Mouse (Mus musculus) heart, embryonic 13.5 days (tissue): ENCODE measurements at regions not wholly inside any gene's neighbourhood (a gene's known extent, or its start where the extent isn't known, plus 50 kb on each side); places are given as distances from the start of the nearest gene placed in this dataset.
"Not testable (repeated sequence)": the region's sequence is repeated elsewhere in the genome, so short reads cannot be mapped to it uniquely, and the experiment has no call there.

ENCODE experiments used
- ATAC-seq: fragments of 200-750 bp; cut with Nextera tagmentation; 2 replicates; pipeline ENCODE4 v1.8.0; 2017; ENCODE audit warnings: moderate TSS enrichment; ENCODE audit not compliant: insufficient number of reproducible peaks, low FRiP score, low TSS enrichment; ENCODE audit errors: extremely low read depth
- H3K27ac ChIP-seq: fragments of 300-500 bp; sonication (generic); replicated peaks from 2 replicates; pipeline ENCODE4 v1.5.1; 2015; ENCODE audit warnings: moderate library complexity, mild to moderate bottlenecking, inconsistent platforms
- H3K27me3 ChIP-seq: fragments of 300-500 bp; sonication (generic); replicated peaks from 2 replicates; pipeline ENCODE4 v1.6.1; 2015; ENCODE audit warnings: mild to moderate bottlenecking, inconsistent platforms
- H3K36me3 ChIP-seq: fragments of 300-500 bp; sonication (generic); 2 replicates; pipeline ENCODE4 v1.6.1; 2015; ENCODE audit warnings: mild to moderate bottlenecking, inconsistent platforms
- H3K4me1 ChIP-seq: fragments of 300-500 bp; sonication (generic); 2 replicates; pipeline ENCODE4 v1.6.1; 2015; ENCODE audit warnings: inconsistent platforms
- H3K4me2 ChIP-seq: fragments of 300-500 bp; sonication (generic); 2 replicates; pipeline ENCODE4 v1.6.1; 2015; ENCODE audit warnings: inconsistent platforms, mild to moderate bottlenecking, moderate library complexity
- H3K4me3 ChIP-seq: fragments of 300-500 bp; sonication (generic); 2 replicates; pipeline ENCODE4 v1.5.1; 2015; ENCODE audit warnings: moderate library complexity, mild to moderate bottlenecking, inconsistent platforms
- H3K9ac ChIP-seq: fragments of 300-500 bp; sonication (generic); 2 replicates; pipeline ENCODE4 v1.6.1; 2015; ENCODE audit warnings: inconsistent platforms, mild to moderate bottlenecking, moderate library complexity
- H3K9me3 ChIP-seq: fragments of 300-500 bp; sonication (generic); 2 replicates; pipeline ENCODE4 v1.6.1; 2016; ENCODE audit warnings: inconsistent platforms
- WGBS: fragments of 180-500 bp; shearing (Covaris S2); methylation state at CpG from one replicate; pipeline ENCODE4 v1.1.7; 2015; ENCODE audit warnings: mixed read lengths; 5-methylcytosine and 5-hydroxymethylcytosine counted together

DNA sequence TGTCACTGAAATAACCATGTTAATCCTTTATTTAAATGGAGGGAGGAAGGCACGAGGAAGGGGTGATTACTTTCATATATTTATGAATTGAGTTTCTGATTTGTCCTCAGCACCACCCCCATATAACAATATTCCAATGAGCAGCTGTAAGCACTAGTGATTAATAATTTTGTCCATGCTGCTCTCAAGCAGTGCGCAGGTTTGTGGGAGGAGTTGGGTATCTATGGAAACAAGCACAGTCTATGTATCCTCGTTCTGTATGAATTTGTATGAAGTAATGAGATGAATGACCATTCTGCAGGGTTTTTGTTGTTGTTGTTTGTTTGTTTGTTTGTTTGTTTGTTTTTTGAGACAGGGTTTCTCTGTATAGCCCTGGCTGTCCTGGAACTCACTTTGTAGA, 310.6 kb downstream of the Lrrc3b start:
- H3K9ac ChIP-seq, result no peak overlapping the region
- H3K27ac ChIP-seq, result no peak overlapping the region
- no peak overlapping the region for H3K4me2 ChIP-seq
- no peaks in the 10 kb centered on the region for H3K4me1 ChIP-seq
- no peak for ATAC-seq
- no peaks in the 10 kb centered on the region for H3K9me3 ChIP-seq
- H3K27me3 ChIP-seq, result no peaks in the 10 kb centered on the region
- H3K36me3 ChIP-seq, result no peaks in the 10 kb centered on the region
- H3K4me3 ChIP-seq, result no peak overlapping the region
- WGBS, result 66% methylated on average over 3 of the region's 3 CpGs

DNA sequence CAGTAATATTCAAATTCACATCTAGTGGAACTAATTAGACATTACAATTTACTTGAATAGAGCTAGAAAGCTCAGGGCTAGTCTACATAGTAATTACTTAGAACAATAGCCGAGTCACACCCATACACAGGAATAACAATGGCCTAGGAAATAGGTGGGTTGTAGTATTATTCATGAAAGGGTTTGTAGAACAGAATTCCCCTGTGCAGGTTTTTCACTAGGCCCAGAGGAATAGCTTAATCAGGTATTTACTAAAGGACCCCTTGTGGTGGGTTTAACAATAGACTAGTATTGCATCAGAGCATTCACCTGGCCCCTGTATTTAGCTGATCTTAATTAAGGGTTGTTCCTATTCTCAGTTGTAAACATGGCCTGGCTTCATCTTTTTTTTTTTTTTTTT, 297.9 kb downstream of the Lrrc3b start:
- H3K4me2 ChIP-seq, ATAC-seq, H3K4me3 ChIP-seq, H3K4me1 ChIP-seq, H3K27ac ChIP-seq, H3K36me3 ChIP-seq, H3K9me3 ChIP-seq, H3K9ac ChIP-seq, H3K27me3 ChIP-seq: not testable (repeated sequence)
- 73% methylated on average over 1 of the region's 1 CpGs for WGBS

DNA sequence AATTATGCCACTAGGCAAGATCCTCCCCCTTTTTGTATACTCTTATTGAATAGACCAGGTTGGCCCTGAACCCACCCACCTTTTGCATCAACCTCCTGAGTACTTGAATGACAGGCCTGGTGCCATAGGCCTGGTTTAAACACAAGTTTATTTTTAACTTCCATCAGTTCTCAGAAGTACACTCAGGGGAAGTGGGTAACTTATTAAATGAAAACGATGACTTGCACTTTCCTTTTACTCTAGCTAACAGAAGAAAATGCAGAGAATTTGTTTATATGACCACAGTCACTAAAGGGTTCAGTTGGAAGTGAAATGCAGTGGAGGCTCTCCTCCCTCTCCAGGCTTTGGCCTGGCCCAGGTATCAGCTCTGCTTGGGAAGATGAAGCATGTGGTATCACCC, 295.9 kb downstream of the Lrrc3b start:
- 76% methylated on average over 1 of the region's 1 CpGs for WGBS
- no peak for ATAC-seq

DNA sequence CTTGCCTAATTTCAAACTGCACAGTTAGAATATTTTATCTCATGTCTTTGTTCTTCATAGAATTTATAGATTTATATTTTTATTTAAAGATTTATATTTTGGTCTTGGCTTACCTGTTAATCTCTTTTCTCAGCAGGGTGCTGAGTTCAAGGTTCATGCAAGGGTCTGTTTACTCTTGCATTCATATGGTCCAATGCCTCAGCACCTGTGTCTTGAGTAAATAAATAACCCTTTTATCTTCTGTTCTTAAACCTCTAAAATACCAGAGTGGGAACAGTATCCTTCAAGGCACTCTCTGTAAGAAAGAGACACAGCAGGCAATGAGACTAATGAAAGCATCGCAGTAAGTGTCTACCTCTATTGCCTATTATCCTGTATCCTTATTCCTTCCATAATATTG, 290.3 kb downstream of the Lrrc3b start:
- Histone ChIP-seq H3K27ac (no peak overlapping the region), H3K9ac (no peak overlapping the region), H3K9me3 (no peaks in the 10 kb centered on the region), H3K4me2 (no peak overlapping the region), H3K4me1 (no peaks in the 10 kb centered on the region), H3K36me3 (no peaks in the 10 kb centered on the region), H3K4me3 (no peak overlapping the region), H3K27me3 (no peaks in the 10 kb centered on the region)
- ATAC-seq, result no peak
- 95% methylated on average over 1 of the region's 1 CpGs for WGBS

More for the DNA sequence above, 295.9 kb downstream of the Lrrc3b start:
- H3K27me3 ChIP-seq, result no peaks in the 10 kb centered on the region
- no peak overlapping the region for H3K9ac ChIP-seq
- no peak overlapping the region for H3K27ac ChIP-seq
- no peaks in the 10 kb centered on the region for H3K36me3 ChIP-seq
- H3K4me1 ChIP-seq, result no peaks in the 10 kb centered on the region
- no peak overlapping the region for H3K4me3 ChIP-seq
- H3K4me2 ChIP-seq, result no peak overlapping the region
- H3K9me3 ChIP-seq, result no peaks in the 10 kb centered on the region
